Mouse (Mus musculus) brain, embryonic 14.5 days (tissue): ENCODE results near the gene Drg1.

ENCODE experiments used
- CTCF ChIP-seq: fragments of 200-500 bp; IDR thresholded peaks from 2 replicates; pipeline ENCODE4 v1.5.1; 2012; ENCODE audit warnings: inconsistent platforms, mild to moderate bottlenecking, moderate library complexity, borderline replicate concordance; ENCODE audit not compliant: insufficient read depth, insufficient read length; ENCODE audit errors: extremely low read depth
- POLR2A ChIP-seq: fragments of 200-500 bp; IDR thresholded peaks from 2 replicates; pipeline ENCODE4 v1.6.1; 2012; ENCODE audit warnings: mild to moderate bottlenecking, inconsistent platforms, borderline replicate concordance; ENCODE audit not compliant: poor library complexity, insufficient read depth, insufficient read length, severe bottlenecking; ENCODE audit errors: extremely low read depth

GRCm38 (mm10) chr11:3310789-3311585 is 44.8 kb upstream of the Drg1 start:
- TF ChIP-seq POLR2A (no peak), CTCF (no peak)
